Mouse (Mus musculus) stomach, postnatal 0 days (tissue): ENCODE data around the gene Otogl. TPM values are rescaled to one million over a fixed set of nuclear protein-coding genes. Genes with fewer than 3 reads are reported as not detected.

Source experiments
- ATAC-seq: fragments of 200-750 bp; cut with Nextera tagmentation; 2 replicates; pipeline ENCODE4 v1.8.0; 2017; ENCODE audit not compliant: low FRiP score, low TSS enrichment
- DNase-seq: peaks from one replicate; pipeline ENCODE4 v3.0.0-alpha.2; 2016; ENCODE audit warnings: low spot score
- H3K27ac ChIP-seq: fragments of 300-500 bp; sonication (generic); replicated peaks from 2 replicates; pipeline ENCODE4 v1.5.1; 2014; ENCODE audit warnings: mild to moderate bottlenecking, control low read depth
- H3K27me3 ChIP-seq: fragments of 300-500 bp; sonication (generic); 2 replicates; pipeline ENCODE4 v1.6.1; 2014; ENCODE audit warnings: low read length; ENCODE audit not compliant: control insufficient read depth, insufficient read depth
- H3K36me3 ChIP-seq: fragments of 300-500 bp; sonication (generic); 2 replicates; pipeline ENCODE4 v1.6.1; 2014; ENCODE audit warnings: low read length, mixed read lengths; ENCODE audit not compliant: control insufficient read depth, insufficient read depth
- H3K4me1 ChIP-seq: fragments of 300-500 bp; sonication (generic); replicated peaks from 2 replicates; pipeline ENCODE4 v1.6.1; 2014; ENCODE audit warnings: antibody characterized with exemption; ENCODE audit not compliant: control insufficient read depth, insufficient read depth
- H3K4me2 ChIP-seq: fragments of 300-500 bp; sonication (generic); replicated peaks from 2 replicates; pipeline ENCODE4 v1.6.1; 2014; ENCODE audit warnings: low read depth, mild to moderate bottlenecking, control low read depth, moderate library complexity
- H3K4me3 ChIP-seq: fragments of 300-500 bp; sonication (generic); 2 replicates; pipeline ENCODE4 v1.5.1; 2014; ENCODE audit warnings: low read depth, low read length, control low read depth
- H3K9ac ChIP-seq: fragments of 300-500 bp; sonication (generic); 2 replicates; pipeline ENCODE4 v1.6.1; 2014; ENCODE audit warnings: mild to moderate bottlenecking, low read length, control low read depth, mixed read lengths
- H3K9me3 ChIP-seq: fragments of 300-500 bp; sonication (generic); 2 replicates; pipeline ENCODE4 v1.6.1; 2016; ENCODE audit warnings: low read length; ENCODE audit not compliant: control insufficient read depth
- CTCF ChIP-seq: IDR thresholded peaks from 2 replicates; pipeline ENCODE4 v1.5.1; 2016; ENCODE audit warnings: antibody characterized with exemption, low read depth, mild to moderate bottlenecking, moderate library complexity
- EP300 ChIP-seq: optimal IDR thresholded peaks from 2 replicates; pipeline ENCODE3; 2016; ENCODE audit warnings: antibody characterized with exemption
- WGBS: fragments of 180-500 bp; shearing (Covaris S2); extraction: QIAGEN DNeasy Blood & Tissue Kit; methylation state at CpG from one replicate; pipeline ENCODE4 v1.1.7; 2014; 5-methylcytosine and 5-hydroxymethylcytosine counted together
- polyA plus RNA-seq: library from polyadenylated mRNA; unstranded; fragments of >200 nt; fragmentation: Nextera tagmentation; extraction: Ambion mirVana; gene quantifications from 2 replicates; pipeline ENCODE4 v1.2.1, GENCODE M21; 2015

The Otogl gene
- polyA plus RNA-seq, 1 experiment from 2014 or later = 0.02 TPM

GRCm38 (mm10) chr10:107890400-107890799, 21.5 kb downstream of the Otogl start:
- H3K4me1 ChIP-seq = no peaks in the 10 kb centered on the region
- ATAC-seq (no peak), DNase-seq (no peak)
- H3K9me3 ChIP-seq = no peaks in the 10 kb centered on the region
- no peaks in the 10 kb centered on the region for H3K27me3 ChIP-seq
- no peak overlapping the region for H3K4me2 ChIP-seq
- no peak overlapping the region for H3K27ac ChIP-seq
- WGBS = 83% methylated on average over 9 of the region's 9 CpGs
- H3K4me3 ChIP-seq = no peak overlapping the region
- H3K9ac ChIP-seq = no peak overlapping the region
- TF ChIP-seq EP300 (no peak), CTCF (no peak)
- no peaks in the 10 kb centered on the region for H3K36me3 ChIP-seq

GRCm38 (mm10) chr10:107872542-107872941, 39.4 kb downstream of the Otogl start:
- 89% methylated on average over 5 of the region's 5 CpGs for WGBS
- DNase-seq (no peak), ATAC-seq (no peak)
- no peaks in the 10 kb centered on the region for H3K4me1 ChIP-seq
- no peak overlapping the region for H3K4me3 ChIP-seq
- H3K9ac ChIP-seq = no peak overlapping the region
- no peaks in the 10 kb centered on the region for H3K27me3 ChIP-seq
- TF ChIP-seq CTCF (no peak), EP300 (no peak)
- H3K9me3 ChIP-seq = no peaks in the 10 kb centered on the region
- no peaks in the 10 kb centered on the region for H3K36me3 ChIP-seq
- no peak overlapping the region for H3K27ac ChIP-seq
- H3K4me2 ChIP-seq = no peak overlapping the region

- H3K27me3 ChIP-seq = no peaks in the 10 kb centered on the region
- ATAC-seq (no peak), DNase-seq (no peak)
- H3K27ac ChIP-seq = no peak overlapping the region
- no peaks in the 10 kb centered on the region for H3K9me3 ChIP-seq
- no peak overlapping the region for H3K9ac ChIP-seq
- H3K4me1 ChIP-seq = no peaks in the 10 kb centered on the region
- 79% methylated on average over 4 of the region's 4 CpGs for WGBS
- no peak overlapping the region for H3K4me3 ChIP-seq
- H3K36me3 ChIP-seq = no peaks in the 10 kb centered on the region
- TF ChIP-seq CTCF (no peak), EP300 (no peak)
- H3K4me2 ChIP-seq = no peak overlapping the region
Measured at GRCm38 (mm10) chr10:107872109-107872508, 39.8 kb downstream of the Otogl start.

GRCm38 (mm10) chr10:107870540-107870939, 41.4 kb downstream of the Otogl start:
- 68% methylated on average over 7 of the region's 7 CpGs for WGBS
- H3K4me3 ChIP-seq = no peak overlapping the region
- H3K27me3 ChIP-seq = no peaks in the 10 kb centered on the region
- H3K27ac ChIP-seq = no peak overlapping the region
- no peak for DNase-seq
- H3K9me3 ChIP-seq = no peaks in the 10 kb centered on the region
- no peaks in the 10 kb centered on the region for H3K36me3 ChIP-seq
- TF ChIP-seq EP300 (no peak), CTCF (no peak)
- ATAC-seq = no peak
- no peaks in the 10 kb centered on the region for H3K4me1 ChIP-seq
- H3K9ac ChIP-seq = no peak overlapping the region
- no peak overlapping the region for H3K4me2 ChIP-seq

- Histone ChIP-seq H3K4me1 (no peaks in the 10 kb centered on the region), H3K4me2 (no peak overlapping the region), H3K9ac (no peak overlapping the region), H3K9me3 (no peaks in the 10 kb centered on the region), H3K36me3 (no peaks in the 10 kb centered on the region), H3K4me3 (no peak overlapping the region), H3K27me3 (no peaks in the 10 kb centered on the region), H3K27ac (no peak overlapping the region)
- no peak for DNase-seq
- TF ChIP-seq CTCF (no peak), EP300 (no peak)
- no peak for ATAC-seq
- 91% methylated on average over 8 of the region's 8 CpGs for WGBS
Measured at GRCm38 (mm10) chr10:107868904-107869303, 43.0 kb downstream of the Otogl start.

- no peak for DNase-seq
- H3K4me3 ChIP-seq = no peak overlapping the region
- no peak overlapping the region for H3K27ac ChIP-seq
- H3K9ac ChIP-seq = no peak overlapping the region
- H3K36me3 ChIP-seq = no peaks in the 10 kb centered on the region
- no peak overlapping the region for H3K4me2 ChIP-seq
- H3K27me3 ChIP-seq = no peaks in the 10 kb centered on the region
- ATAC-seq = no peak
- 66% methylated on average over 4 of the region's 4 CpGs for WGBS
- H3K4me1 ChIP-seq = no peaks in the 10 kb centered on the region
- no peaks in the 10 kb centered on the region for H3K9me3 ChIP-seq
- no peak for TF ChIP-seq EP300
- TF ChIP-seq CTCF = no peak
Measured at GRCm38 (mm10) chr10:107867414-107867813, 44.5 kb downstream of the Otogl start.
